Mouse (Mus musculus) gastrocnemius, postnatal 14 days (tissue): ENCODE measurements around the gene Rgs10. TPM values are rescaled to one million over a fixed set of nuclear protein-coding genes. Genes with fewer than 3 reads are reported as not detected.
"Not testable (repeated sequence)": the region's sequence is repeated elsewhere in the genome, so short reads cannot be mapped to it uniquely, and the experiment has no call there.

Experiments used
- DNase-seq: peaks from one replicate; pipeline ENCODE4 v3.0.0; 2021; ENCODE audit warnings: mixed read lengths
- intact Hi-C: fragments of 180-260 bp; cut with DNase I; formaldehyde crosslinking; loops from one replicate; pipeline ENCODE4 v1.15.1; 2025; ENCODE audit warnings: low total_unique reads
- total RNA-seq, 2 experiments: library from RNA; stranded (reverse); gene quantifications; 2 replicates each; pipeline ENCODE4 v1.2.3; 2021

Gene Rgs10
- total RNA-seq, 2 experiments from 2014 or later: 5.4 to 6.1 TPM

DNA sequence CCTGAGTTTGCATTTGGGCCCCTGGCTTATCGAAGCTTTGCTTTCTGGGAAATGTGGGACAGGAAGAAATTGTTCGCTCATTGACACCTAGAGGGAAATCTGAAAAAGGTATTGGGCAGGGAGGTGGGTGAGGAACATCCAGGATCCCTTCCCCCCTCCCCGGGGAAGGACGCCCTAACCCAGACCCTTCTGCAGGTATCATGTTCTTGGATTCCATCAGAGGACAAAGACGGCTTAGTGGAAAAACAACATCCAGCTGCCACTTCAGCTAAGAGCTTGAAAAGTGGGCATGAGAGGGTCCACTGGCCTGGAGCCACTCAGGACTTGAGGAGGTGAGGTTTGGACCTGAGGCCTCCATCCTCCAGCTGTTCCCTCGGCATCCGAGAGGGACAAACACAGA, 68.2 kb downstream of the Rgs10 start:
- intact Hi-C loops: loop anchor here (10.0 kb wide), 1 partner anchor 354 kb away; no protein-coding TSS in a partner anchor
- peak; percentile 1 for DNase-seq

DNA sequence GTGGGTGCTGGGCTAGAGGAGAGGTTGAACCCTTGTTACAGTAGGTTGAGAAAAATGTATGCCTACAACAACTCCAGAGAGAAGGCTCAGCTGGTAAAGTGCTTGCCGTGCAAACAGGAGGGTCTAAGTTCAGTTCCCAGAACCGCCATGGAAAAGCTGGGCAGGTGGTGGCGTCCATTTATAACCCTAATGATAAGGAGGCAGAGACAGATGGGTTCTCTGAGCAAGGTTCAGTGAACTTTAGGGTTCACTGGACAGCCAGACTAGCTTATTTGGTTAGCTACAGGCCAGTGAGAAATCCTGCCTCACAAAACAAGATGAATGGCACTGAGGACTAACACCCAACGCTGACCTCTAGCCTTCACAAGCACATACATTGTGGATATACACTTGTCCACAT, 68.8 kb downstream of the Rgs10 start:
- intact Hi-C loops: loop anchor here (5.0 to 10.0 kb wide), 2 partner anchors 47 to 355 kb away; no protein-coding TSS in a partner anchor
- peak; percentile 1 for DNase-seq

DNA sequence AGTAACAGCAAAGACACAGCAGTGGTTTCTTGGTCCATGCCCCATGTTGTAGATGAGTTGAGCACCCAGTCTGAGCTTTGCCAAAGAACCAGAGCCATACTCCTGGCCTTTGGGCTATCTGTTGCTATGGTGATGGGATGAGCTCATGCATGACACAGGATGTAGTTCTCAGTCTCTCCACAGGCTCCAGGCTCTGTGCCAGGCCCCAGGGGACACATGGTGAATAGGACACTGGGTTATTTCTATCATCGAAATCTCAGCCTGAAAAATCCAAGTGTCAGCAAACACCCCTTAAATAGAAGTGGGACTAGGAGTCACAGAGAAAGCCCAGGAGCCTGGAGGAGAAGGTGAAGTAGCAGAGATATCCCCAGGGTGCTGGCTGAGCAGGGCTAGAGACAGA, 70.0 kb downstream of the Rgs10 start:
- intact Hi-C loops: loop anchor here (5.0 kb wide), 1 partner anchor 46 kb away; no protein-coding TSS in a partner anchor
- DNase-seq: peak; percentile 82

DNA sequence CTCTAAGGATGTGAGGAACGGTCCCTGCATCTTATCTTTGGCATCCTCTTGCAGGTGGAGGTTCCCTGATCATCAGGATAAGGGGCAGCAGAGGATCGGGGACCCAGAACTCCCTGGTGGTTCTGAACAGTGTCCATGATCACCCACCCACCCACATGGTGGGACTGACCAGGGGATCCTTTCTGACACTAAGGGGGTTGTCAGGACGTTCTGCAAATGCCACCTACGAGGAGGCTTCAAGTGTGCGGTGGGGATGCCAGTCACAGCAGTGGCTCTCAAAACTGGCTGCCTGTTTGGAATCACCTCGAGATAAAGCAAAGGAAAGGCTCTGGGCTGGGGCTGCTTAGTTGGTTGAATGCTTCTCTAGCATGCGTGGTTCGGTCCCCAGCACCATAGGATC, 71.6 kb downstream of the Rgs10 start:
- intact Hi-C loops: loop anchor here (5.0 kb wide), 1 partner anchor 45 kb away; no protein-coding TSS in a partner anchor
- peak; percentile 1 for DNase-seq

DNA sequence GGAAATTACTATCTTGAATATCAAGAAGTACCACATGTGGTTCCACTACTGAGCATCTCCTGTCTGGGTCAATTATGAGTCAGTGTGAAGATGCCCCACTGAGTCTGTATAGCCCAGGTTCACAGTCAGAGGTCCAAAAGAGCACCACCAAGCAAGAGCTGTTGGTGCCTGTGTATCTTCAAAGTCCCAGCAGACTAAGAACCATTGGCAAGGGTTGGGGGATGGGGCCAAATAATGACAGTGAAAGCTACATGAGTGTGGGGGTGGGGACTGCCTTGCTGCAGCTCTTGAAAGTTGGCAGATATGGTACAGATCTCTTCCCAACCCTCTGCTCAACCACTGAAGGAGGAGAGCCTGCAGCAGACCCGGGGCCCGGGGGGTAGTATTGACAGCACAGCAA, 72.0 kb downstream of the Rgs10 start:
- DNase-seq: peak; percentile 0
- intact Hi-C loops: loop anchor here (5.0 kb wide), 1 partner anchor 44 kb away; no protein-coding TSS in a partner anchor

DNA sequence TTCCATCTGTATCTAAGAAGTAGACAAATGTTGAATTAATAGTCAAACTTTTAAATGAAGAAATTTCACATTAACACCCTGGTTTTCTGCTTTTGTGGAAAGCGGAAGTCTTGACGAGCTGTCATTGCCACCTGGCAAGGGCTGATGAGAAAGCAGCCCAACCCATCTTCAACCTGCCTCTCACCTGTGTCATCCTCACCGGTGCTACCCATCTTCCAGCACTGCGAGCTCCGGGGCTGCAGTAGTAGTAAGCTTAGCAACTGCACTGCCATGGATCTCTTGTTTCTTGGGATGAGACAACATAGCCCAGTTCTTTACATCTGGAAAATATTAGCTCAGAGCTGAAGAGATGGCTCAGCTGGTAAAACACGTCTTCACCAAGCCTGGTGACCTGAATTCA, 72.9 kb downstream of the Rgs10 start:
- intact Hi-C loops: loop anchor here (2.0 to 5.0 kb wide), 2 partner anchors 43 to 99 kb away; partner anchors contain the start of gene Tgfb1i1
- peak; percentile 1 for DNase-seq

DNA sequence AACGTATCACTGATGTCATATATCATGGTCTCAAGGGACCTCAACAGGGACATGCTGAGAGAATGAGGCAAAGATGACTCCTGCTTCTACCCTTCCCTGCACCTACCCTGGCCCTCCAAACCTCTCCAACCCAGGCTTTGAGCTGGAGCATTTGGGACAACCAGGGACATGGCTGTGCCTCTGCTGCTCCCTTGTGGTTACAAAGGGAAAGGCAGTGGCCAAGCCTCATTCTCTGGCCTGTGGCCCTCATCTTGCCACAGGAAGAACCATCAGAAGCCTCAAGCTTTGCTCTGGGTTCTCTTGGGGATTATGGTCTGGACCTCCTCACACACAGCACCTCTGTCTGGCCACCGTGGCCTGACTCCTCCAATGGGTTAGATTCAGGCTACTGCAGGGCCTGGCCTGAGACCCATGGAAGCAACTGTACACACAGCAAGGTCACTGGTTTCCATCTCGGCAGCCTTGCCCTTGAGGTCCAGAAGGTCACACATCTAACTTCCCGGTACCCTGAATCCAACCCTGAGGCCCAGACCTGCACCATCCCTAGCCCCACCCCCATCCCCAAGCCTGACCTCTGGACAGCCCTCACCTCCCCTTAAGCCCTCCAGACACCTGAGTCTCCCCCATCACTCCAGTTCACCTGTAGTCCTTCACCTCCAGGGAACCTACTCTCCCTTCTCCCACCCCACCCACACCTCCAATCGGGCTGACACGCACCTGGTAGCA, 73.5 kb downstream of the Rgs10 start:
- intact Hi-C loops: loop anchor here (2.0 to 5.0 kb wide), 2 partner anchors 43 to 98 kb away; partner anchors contain the start of gene Tgfb1i1
- DNase-seq: peak; percentile 72

DNA sequence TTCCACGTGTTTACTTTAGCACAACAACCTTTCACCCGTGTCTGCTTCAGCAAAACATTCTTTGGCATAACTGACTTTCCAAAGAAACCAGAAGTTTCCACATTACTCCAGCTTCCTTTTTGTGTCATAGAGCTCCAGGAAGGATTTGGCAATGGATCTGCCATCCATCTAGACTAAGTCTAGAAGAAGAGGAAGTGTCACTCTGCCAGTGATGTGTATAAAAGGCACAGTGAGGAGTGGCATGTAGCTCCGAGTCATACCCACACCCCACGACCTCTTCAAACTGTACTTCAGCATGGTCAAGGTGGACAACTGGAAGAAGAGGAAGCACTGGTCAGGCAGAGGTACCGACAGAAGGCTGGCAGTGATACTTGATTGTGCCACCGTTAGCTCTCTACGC, 74.1 kb downstream of the Rgs10 start:
- intact Hi-C loops: loop anchor here (2.0 kb wide), 1 partner anchor 98 kb away; the partner anchor contains the start of gene Tgfb1i1
- DNase-seq: no peak

DNA sequence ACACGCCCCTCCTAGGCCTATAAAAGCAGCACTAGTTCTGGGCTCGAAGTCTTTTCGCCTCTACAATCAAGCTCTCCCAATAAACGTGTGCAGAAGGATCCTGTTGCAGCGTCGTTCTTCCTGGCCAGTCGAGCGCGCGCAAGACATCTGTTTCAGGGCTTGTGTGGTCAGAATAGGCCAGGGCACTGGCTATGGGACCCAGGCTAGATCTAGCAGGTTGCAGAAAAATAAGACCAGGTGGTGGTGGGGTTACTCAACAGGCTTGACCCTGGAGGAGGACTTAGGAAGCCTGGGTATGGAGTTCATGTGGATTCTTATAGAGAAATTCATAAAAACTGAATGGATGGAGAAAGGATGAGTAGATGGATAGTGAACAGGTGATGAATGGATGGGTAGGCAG, 75.9 kb downstream of the Rgs10 start:
- intact Hi-C loops, DNase-seq: not testable (repeated sequence)

DNA sequence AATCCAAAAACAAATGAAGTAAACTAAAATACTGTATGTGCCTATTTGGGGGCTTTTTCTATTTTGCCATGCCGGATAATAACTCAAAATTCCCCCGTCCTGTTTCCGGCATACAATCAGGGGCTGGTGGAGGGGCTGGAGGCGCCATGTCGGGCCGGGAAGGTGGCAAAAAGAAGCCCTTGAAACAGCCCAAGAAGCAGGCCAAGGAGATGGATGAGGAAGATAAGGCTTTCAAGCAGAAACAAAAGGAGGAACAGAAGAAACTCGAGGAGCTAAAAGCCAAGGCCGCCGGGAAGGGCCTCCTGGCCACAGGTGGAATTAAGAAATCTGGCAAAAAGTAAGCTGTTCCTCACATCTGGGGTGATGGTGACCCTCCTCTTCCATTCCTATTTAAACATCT, 78.2 kb downstream of the Rgs10 start:
- DNase-seq, intact Hi-C loops: not testable (repeated sequence)

DNA sequence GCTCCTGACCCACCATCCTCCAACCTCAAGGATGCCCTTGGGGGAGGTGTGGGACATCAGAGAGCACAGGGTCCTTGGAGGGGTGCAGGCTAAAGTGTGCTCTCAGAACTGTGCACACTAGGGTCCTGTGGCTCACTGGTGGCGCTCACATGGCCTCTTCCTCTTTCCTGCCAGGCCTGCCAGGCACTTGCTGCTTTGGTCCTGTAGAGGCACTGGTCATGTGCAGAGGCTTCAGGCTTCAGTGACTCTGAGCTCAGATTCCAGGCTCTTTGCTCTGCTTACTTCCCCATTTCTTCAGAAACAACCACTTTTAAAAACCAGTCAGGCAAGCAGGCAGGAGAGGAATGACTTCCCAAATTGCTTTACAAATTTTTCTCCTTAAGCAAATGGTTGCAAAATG, 85.7 kb downstream of the Rgs10 start:
- intact Hi-C loops: no loop called here
- no peak for DNase-seq

DNA sequence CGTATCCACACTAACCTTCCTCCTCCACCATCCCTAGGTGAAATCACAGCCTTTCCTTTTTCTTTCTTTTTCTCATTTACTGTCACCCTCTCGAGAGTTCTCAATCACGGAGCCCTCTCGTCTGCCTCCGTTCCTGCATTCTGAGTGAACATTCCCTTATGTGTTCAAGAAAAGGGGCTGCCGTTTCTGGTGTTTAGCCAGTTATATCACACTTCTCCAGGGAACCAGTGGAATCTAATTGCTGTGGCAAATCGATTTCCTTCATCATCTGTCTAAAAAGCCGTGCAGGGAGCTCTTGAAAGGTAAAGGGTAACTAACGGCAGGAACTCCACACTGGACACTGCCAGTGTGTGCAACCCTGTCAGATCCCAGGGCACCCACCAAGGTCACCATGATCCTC, 87.6 kb downstream of the Rgs10 start:
- no peak for DNase-seq

DNA sequence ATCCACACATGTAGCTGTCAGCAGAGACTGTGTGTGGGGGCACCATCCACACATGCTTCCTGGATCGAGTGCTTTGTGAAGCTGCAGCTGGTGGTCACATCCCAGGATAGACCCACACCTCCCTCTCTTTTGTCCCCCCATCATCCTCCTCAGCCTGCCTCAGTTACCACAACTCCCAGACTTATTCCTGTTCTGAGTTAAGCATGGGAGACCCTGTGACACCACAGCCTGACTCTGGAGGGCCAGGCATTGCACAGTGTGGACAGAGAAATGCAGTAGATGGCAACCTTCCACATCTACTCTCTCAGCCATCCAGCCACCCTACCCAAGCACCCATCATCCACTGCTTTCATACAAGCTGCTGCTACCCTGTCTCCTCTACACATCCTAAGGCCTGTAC, 93.6 kb downstream of the Rgs10 start:
- DNase-seq: no peak
- intact Hi-C loops: no loop called here

More for the DNA sequence above, 87.6 kb downstream of the Rgs10 start:
- intact Hi-C loops: no loop called here

Other genes with a start within 250 kb of the Rgs10 start
- gene Cox6a2, start 212.4 kb downstream of the Rgs10 start, total RNA-seq: 1,000 to 10,000 TPM; 1,122 to 1,196 TPM
- 1 to 10 TPM; 8.3 to 9.8 TPM for gene Armc5, start 181.4 kb downstream of the Rgs10 start, total RNA-seq
- gene 9130023H24Rik, start 180.7 kb downstream of the Rgs10 start, total RNA-seq: 1 to 10 TPM; 2.6 to 3.5 TPM
- 10 to 100 TPM; 19.5 to 20.8 TPM for gene Tgfb1i1, start 171.9 kb downstream of the Rgs10 start, total RNA-seq
- gene Slc5a2, start 153.1 kb downstream of the Rgs10 start, total RNA-seq: not detected
- gene BC017158, start 120.6 kb downstream of the Rgs10 start, total RNA-seq: 1 to 10 TPM; 4.7 to 5.6 TPM
- gene Tial1, start 43.0 kb upstream of the Rgs10 start, total RNA-seq: 10 to 100 TPM; 39.8 to 41.5 TPM
- 100 to 1,000 TPM; 111 to 112 TPM for gene Bag3, start 104.9 kb upstream of the Rgs10 start, total RNA-seq
- 1 to 10 TPM; 4.4 to 4.8 TPM for gene Inpp5f, start 192.6 kb upstream of the Rgs10 start, total RNA-seq